Mouse (Mus musculus): Measurements from ENCODE around the gene Gpr153.

GRCm38 (mm10) chr4:152313211-152313632, 39.2 kb downstream of the Gpr153 start:
- TF ChIP-seq ELF1 (IDR thresholded peaks at IDR 0.05; ENCODE audit: low read depth, low read length), result no peak
- no peak for TF ChIP-seq POLR2A (IDR thresholded peaks at IDR 0.05; ENCODE audit: low read depth, low read length)
- TF ChIP-seq CTCF (conservative IDR thresholded peaks at IDR 0.05 in 1 of 2, IDR thresholded peaks at IDR 0.05 in 1 of 2; ENCODE audit: low read depth in 2 of 2, low read length in 2 of 2), result no peak
- no peak for TF ChIP-seq ZKSCAN1 (IDR thresholded peaks at IDR 0.05; ENCODE audit: borderline replicate concordance, low read depth, low read length)
- TF ChIP-seq MAFK (IDR thresholded peaks at IDR 0.05; ENCODE audit: insufficient replicate concordance, low read length), result no peak
- TF ChIP-seq EP300 (IDR thresholded peaks at IDR 0.05; ENCODE audit: low read length), result no peak
- no peak for TF ChIP-seq POLR2AphosphoS2 (IDR thresholded peaks at IDR 0.05; ENCODE audit: low read depth, low read length)
- TF ChIP-seq SIN3A (IDR thresholded peaks at IDR 0.05; ENCODE audit: low read length), result no peak
- TF ChIP-seq E2F4 (IDR thresholded peaks at IDR 0.05; ENCODE audit: insufficient replicate concordance, low read depth, low read length), result no peak
- no peak for TF ChIP-seq NRF1 (IDR thresholded peaks at IDR 0.05; ENCODE audit: low read depth, low read length)

Data from CH12.LX (cell line).